Mouse (Mus musculus) thymus, adult 2 months (tissue): ENCODE data around the gene Psmd2.

Experiments
- CTCF ChIP-seq: fragments of 200-500 bp; IDR thresholded peaks from 2 replicates; pipeline ENCODE4 v1.5.1; 2012; ENCODE audit warnings: mild to moderate bottlenecking, control low read depth, low read length, moderate library complexity, borderline replicate concordance; ENCODE audit not compliant: control insufficient read depth, poor library complexity, insufficient read depth; ENCODE audit errors: extremely low read depth
- POLR2A ChIP-seq: fragments of 200-500 bp; IDR thresholded peaks from 2 replicates; pipeline ENCODE4 v1.6.1; 2012; ENCODE audit warnings: mild to moderate bottlenecking, low read length, control low read depth, moderate library complexity; ENCODE audit not compliant: control insufficient read depth, poor library complexity, insufficient read depth; ENCODE audit errors: extremely low read depth

- TF ChIP-seq CTCF (no peak), POLR2A (no peak)
Measured at GRCm38 (mm10) chr16:20690774-20691173, 39.3 kb downstream of the Psmd2 start.
